Mouse (Mus musculus) testis, adult 2 months (tissue): ENCODE data around the gene Gm7544.

Source experiments
- CTCF ChIP-seq: fragments of 200-500 bp; IDR thresholded peaks from 2 replicates; pipeline ENCODE4 v1.5.1; 2012; ENCODE audit warnings: low read depth, mild to moderate bottlenecking, inconsistent platforms, low read length, moderate library complexity; ENCODE audit not compliant: control insufficient read depth, insufficient read depth, insufficient replicate concordance
- POLR2A ChIP-seq: fragments of 200-500 bp; IDR thresholded peaks from 2 replicates; pipeline ENCODE4 v1.6.1; 2012; ENCODE audit warnings: low read depth, mild to moderate bottlenecking, inconsistent platforms, low read length, moderate library complexity; ENCODE audit not compliant: control insufficient read depth

DNA sequence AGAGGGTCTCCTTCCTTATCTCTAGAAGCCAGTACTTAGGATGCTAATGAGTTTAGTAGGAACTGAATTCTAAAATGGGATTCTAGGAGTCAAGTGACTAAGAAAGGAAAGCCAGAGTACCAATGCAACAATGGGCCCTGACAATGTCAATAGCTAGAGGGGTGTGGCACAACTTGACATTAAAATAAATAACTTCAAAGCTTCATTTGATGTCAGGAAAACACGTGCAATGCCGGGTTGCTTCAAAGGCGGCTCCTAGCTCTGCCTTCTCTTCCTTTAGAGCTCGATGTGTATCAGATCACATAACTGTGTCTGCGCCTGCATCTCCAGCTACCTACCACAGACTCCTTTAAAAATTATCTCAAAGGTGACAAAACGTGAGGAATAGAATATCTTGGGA, 18.1 kb upstream of the Gm7544 start:
- TF ChIP-seq CTCF = no peak
- TF ChIP-seq POLR2A = no peak
